Mouse (Mus musculus) thymus, postnatal 4 days (tissue): ENCODE results near the gene Plin1.
A peak's percentile ranks its signal among the peaks of the same experiment; 100 is the strongest.

Experiments
- DNase-seq: peaks from one replicate; pipeline ENCODE4 v3.0.0; 2021

The Plin1 gene

GRCm38 (mm10) chr7:79732622-79733021, at the start of gene Plin1:
TSS of gene Plin1 (minus strand) at chr7:79732903.
- no peak for DNase-seq

- DNase-seq: no peak
Measured at GRCm38 (mm10) chr7:79782516-79782855, 49.8 kb upstream of the Plin1 start.

GRCm38 (mm10) chr7:79781826-79782515, 49.3 kb upstream of the Plin1 start:
- DNase-seq: no peak

- DNase-seq: peak; percentile 82
Measured at GRCm38 (mm10) chr7:79780647-79781626, 48.2 kb upstream of the Plin1 start.

- DNase-seq: no peak
Measured at GRCm38 (mm10) chr7:79771561-79772512, 39.1 kb upstream of the Plin1 start.

GRCm38 (mm10) chr7:79769664-79770063, 37.0 kb upstream of the Plin1 start:
- no peak for DNase-seq

GRCm38 (mm10) chr7:79765991-79766390, 33.3 kb upstream of the Plin1 start:
- DNase-seq: no peak

GRCm38 (mm10) chr7:79762106-79762505, 29.4 kb upstream of the Plin1 start:
- DNase-seq: no peak

GRCm38 (mm10) chr7:79761124-79761876, 28.6 kb upstream of the Plin1 start:
- DNase-seq: no peak

GRCm38 (mm10) chr7:79759766-79760165, 27.1 kb upstream of the Plin1 start:
- DNase-seq: no peak

GRCm38 (mm10) chr7:79758176-79758575, 25.5 kb upstream of the Plin1 start:
- DNase-seq: no peak

- DNase-seq: no peak
Measured at GRCm38 (mm10) chr7:79756334-79756733, 23.6 kb upstream of the Plin1 start.

GRCm38 (mm10) chr7:79749511-79749910, 16.8 kb upstream of the Plin1 start:
- no peak for DNase-seq

- DNase-seq: no peak
Measured at GRCm38 (mm10) chr7:79747659-79748058, 15.0 kb upstream of the Plin1 start.

GRCm38 (mm10) chr7:79744585-79744984, 11.9 kb upstream of the Plin1 start:
- DNase-seq: no peak

GRCm38 (mm10) chr7:79744051-79744450, 11.3 kb upstream of the Plin1 start:
- DNase-seq: no peak

- peak; percentile 84 for DNase-seq
Measured at GRCm38 (mm10) chr7:79742659-79743536, 10.2 kb upstream of the Plin1 start, which contains the start of the genes Pex11a and Wdr93. TSS of gene Pex11a (minus strand) at chr7:79743131. TSS of gene Wdr93 (plus strand) at chr7:79743163.

- no peak for DNase-seq
Measured at GRCm38 (mm10) chr7:79742277-79742658, 9.6 kb upstream of the Plin1 start.

GRCm38 (mm10) chr7:79740279-79740678, 7.6 kb upstream of the Plin1 start:
- DNase-seq: no peak

GRCm38 (mm10) chr7:79738913-79739312, 6.2 kb upstream of the Plin1 start:
- DNase-seq: no peak

- no peak for DNase-seq
Measured at GRCm38 (mm10) chr7:79736511-79736910, 3.8 kb upstream of the Plin1 start.
